Mouse (Mus musculus): ENCODE measurements around the gene Apol10b. TPM values are rescaled to one million over a fixed set of nuclear protein-coding genes. Genes with fewer than 3 reads are reported as not detected.
"Not testable (repeated sequence)": the region's sequence is repeated elsewhere in the genome, so short reads cannot be mapped to it uniquely, and the experiment has no call there.

Gene Apol10b
- polyA plus RNA-seq, 1 experiment from 2014 or later: not detected

DNA sequence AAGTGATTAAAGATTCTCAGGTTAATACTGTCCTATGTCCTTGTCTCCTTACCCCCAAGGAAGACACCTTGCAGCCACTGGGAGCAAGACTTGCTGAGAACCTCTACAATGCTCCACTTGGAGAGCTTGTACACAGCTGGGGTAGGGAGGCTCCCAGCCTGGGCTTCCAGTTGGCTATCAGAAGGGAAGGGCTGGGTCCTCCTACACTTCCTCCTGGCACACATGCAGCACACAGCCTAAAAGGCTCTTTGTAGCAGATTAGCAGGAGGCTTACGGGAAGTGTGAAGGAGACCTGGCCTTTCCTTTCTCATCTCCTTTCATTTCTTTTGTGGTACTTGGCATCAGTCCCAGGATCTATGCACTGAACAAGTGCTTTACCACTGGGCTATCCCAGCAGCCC lies 14.2 kb downstream of the Apol10b start:
- Histone ChIP-seq H3K4me3 (no peak overlapping the region), H3K4me2 (no peak overlapping the region), H3K4me1 (replicated peaks) (no peaks in the 10 kb centered on the region), H3K27ac (replicated peaks) (no peak overlapping the region), H3K36me3 (no peaks in the 10 kb centered on the region), H3K9ac (no peak overlapping the region), H3K9me3 (0 out of 2 replicates have a peak, but pooled peaks cover 5% of the 10 kb centered on the region), H3K27me3 (no peaks in the 10 kb centered on the region)
- 38% methylated on average over 1 of the region's 1 CpGs for WGBS
- ATAC-seq (ENCODE audit: low read depth): peak; percentile 50; the same call in 1 of the 2 replicates

DNA sequence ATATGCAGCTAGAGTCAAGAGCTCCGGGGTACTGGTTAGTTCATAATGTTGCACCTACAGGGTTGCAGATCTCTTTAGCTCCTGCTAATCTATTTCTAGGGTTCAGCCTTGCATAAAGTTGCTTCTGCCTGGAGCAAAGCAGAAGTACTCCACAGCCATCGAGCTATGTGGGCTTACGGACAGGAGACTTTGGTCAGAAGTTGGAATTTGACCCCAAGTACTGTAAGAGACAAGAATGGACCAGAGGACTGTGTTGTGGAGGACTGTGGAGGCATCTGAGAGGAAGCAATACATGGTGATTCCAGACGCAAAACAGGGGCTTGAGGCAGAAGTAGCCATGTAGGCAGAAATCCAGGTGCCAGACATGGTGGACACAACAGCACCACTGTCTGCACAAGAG lies 16.6 kb downstream of the Apol10b start:
- 96% methylated on average over 4 of the region's 4 CpGs for WGBS
- Histone ChIP-seq H3K4me3 (no peak overlapping the region), H3K36me3 (no peaks in the 10 kb centered on the region), H3K4me1 (replicated peaks) (no peaks in the 10 kb centered on the region), H3K9ac (no peak overlapping the region), H3K27ac (replicated peaks) (no peak overlapping the region), H3K27me3 (no peaks in the 10 kb centered on the region), H3K9me3 (0 out of 2 replicates have a peak, but pooled peaks cover 5% of the 10 kb centered on the region), H3K4me2 (no peak overlapping the region)
- no peak for ATAC-seq (ENCODE audit: low read depth)

DNA sequence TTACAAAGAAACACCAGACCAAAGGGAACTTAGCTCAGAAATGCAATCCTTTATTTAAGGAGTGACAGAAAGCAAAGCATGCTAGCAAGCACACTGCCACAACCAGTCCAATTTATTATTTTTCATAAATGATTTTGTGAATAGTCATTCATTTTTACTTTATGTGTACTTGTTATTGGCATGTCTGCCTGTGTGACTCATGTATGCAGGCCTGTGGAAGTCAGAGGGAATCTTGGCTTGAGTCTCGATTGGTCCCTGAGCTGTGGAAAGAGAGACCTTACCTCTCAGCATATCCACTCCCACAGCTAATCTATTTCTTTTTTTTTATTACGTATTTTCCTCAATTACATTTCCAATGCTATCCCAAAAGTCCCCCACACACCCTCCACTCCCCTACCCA lies 17.1 kb downstream of the Apol10b start:
- no peak for ATAC-seq (ENCODE audit: low read depth)
- H3K4me3 ChIP-seq: no peak overlapping the region
- H3K4me1 ChIP-seq (replicated peaks): no peaks in the 10 kb centered on the region
- H3K27me3 ChIP-seq: no peaks in the 10 kb centered on the region
- no peaks in the 10 kb centered on the region for H3K36me3 ChIP-seq
- 0 out of 2 replicates have a peak, but pooled peaks cover 2% of the 10 kb centered on the region for H3K9me3 ChIP-seq
- H3K9ac ChIP-seq: no peak overlapping the region
- H3K27ac ChIP-seq (replicated peaks): no peak overlapping the region
- whole genome bisulfite sequencing: 96% methylated on average over 2 of the region's 2 CpGs
- H3K4me2 ChIP-seq: no peak overlapping the region

DNA sequence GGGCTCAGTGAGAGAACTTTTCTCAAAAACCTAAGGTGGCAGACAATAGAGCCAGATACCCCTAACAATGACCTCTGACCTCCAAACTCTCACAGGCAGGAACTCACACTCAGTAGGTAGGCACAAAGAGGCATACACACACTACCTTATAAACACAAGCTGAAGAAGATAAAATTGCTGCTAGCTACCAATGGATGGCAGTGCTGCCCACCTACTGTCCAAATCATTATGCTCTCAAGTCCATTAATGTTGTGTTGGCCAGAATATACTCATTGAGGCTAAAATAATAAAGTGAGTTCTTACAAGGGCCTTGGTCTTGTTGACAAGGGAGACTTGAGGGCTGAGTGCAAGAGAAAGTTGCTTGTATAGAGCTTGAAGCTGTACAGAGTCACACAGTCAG lies 32.7 kb downstream of the Apol10b start:
- H3K4me3 ChIP-seq: no peak overlapping the region
- H3K27ac ChIP-seq (replicated peaks): no peak overlapping the region
- no peaks in the 10 kb centered on the region for H3K36me3 ChIP-seq
- H3K27me3 ChIP-seq: no peaks in the 10 kb centered on the region
- H3K4me1 ChIP-seq (replicated peaks): no peaks in the 10 kb centered on the region
- no peak for ATAC-seq (ENCODE audit: low read depth)
- H3K9me3 ChIP-seq: no peaks in the 10 kb centered on the region
- H3K4me2 ChIP-seq: no peak overlapping the region
- no peak overlapping the region for H3K9ac ChIP-seq

DNA sequence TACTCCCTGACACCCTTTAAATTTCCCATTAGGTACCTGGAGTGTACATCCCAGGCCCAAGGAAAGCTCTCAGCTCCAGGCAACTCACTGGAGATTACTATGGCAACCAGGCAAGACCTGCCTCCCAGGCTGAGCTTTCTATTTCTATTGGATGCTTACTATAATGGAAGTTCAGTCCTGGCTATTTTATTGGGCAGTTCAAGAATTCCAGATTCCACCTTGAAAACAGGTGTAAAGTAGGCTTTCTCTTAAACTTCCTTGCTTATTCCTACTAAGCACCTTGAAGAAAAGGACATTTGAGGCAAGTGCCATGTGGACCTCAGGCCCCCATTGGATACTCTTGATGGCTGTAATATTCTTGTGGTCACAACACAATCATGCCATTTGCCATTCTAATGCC lies 34.1 kb downstream of the Apol10b start, which contains the start of gene 1700025B11Rik:
1700025B11Rik (minus strand) TSS at position 101 of the 400 bp plus-strand sequence.
- Histone ChIP-seq H3K4me3 (no peak within 1 kb of the TSS), H3K4me2 (no peak within 1 kb of the TSS), H3K36me3 (no peaks in the 10 kb centered on the region), H3K4me1 (replicated peaks) (no peaks in the 10 kb centered on the region), H3K27ac (replicated peaks) (no peak within 1 kb of the TSS), H3K27me3 (no peaks in the 10 kb centered on the region), H3K9ac (no peak within 1 kb of the TSS), H3K9me3 (no peaks in the 10 kb centered on the region)
- no peak for ATAC-seq (ENCODE audit: low read depth)

DNA sequence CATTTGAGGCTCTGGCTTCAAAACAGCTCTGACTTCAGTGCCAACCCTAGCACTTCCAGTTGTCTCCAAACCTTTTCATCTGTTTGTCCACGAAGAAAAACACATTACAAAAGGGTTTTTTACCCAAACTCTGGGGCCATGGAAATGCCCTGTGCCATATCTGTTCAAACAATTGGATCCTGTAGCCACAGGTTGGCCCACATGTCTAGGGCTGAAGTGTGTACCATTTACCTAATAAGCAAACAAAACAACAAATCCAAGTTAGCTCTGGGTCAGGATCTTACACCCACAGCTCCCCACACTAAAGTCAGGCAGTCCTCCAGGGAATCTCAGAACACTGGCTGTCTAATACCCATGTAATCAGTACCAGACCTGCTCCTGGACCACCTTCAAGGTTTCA lies 56.7 kb downstream of the Apol10b start:
- not testable (repeated sequence) for ATAC-seq (ENCODE audit: low read depth)

More for the DNA sequence above, 56.7 kb downstream of the Apol10b start:
- H3K27me3 ChIP-seq; H3K36me3 ChIP-seq; H3K9ac ChIP-seq; H3K4me2 ChIP-seq; H3K9me3 ChIP-seq; H3K4me3 ChIP-seq; H3K27ac ChIP-seq (replicated peaks); H3K4me1 ChIP-seq (replicated peaks): not testable (repeated sequence)
- 31% methylated on average over 1 of the region's 1 CpGs for WGBS

Other genes with a start within 250 kb of the Apol10b start
- 0.29 TPM in 1 of 2 replicates, not detected in the other for gene Apol7a, start 197.0 kb downstream of the Apol10b start, polyA plus RNA-seq (2015; fragmentation: Nextera tagmentation; extraction: Ambion mirVana)
- 0.41 and 0.43 TPM in 2 replicates for gene Apol9a, start 185.0 kb downstream of the Apol10b start, polyA plus RNA-seq (2015; fragmentation: Nextera tagmentation; extraction: Ambion mirVana)
- gene Apol7b, start 148.6 kb downstream of the Apol10b start, polyA plus RNA-seq (2015; fragmentation: Nextera tagmentation; extraction: Ambion mirVana): not detected in 2 replicates
- not detected in 2 replicates for gene Apol10a, start 119.1 kb downstream of the Apol10b start, polyA plus RNA-seq (2015; fragmentation: Nextera tagmentation; extraction: Ambion mirVana)
- not detected in 2 replicates for gene Apol11a, start 87.9 kb downstream of the Apol10b start, polyA plus RNA-seq (2015; fragmentation: Nextera tagmentation; extraction: Ambion mirVana)
- gene Apol7c, start 62.8 kb downstream of the Apol10b start, polyA plus RNA-seq (2015; fragmentation: Nextera tagmentation; extraction: Ambion mirVana): not detected in 2 replicates
- not detected in 2 replicates for gene 1700025B11Rik, start 34.2 kb downstream of the Apol10b start, polyA plus RNA-seq (2015; fragmentation: Nextera tagmentation; extraction: Ambion mirVana)
- gene Gm36245, start 3.1 kb upstream of the Apol10b start, polyA plus RNA-seq (2015; fragmentation: Nextera tagmentation; extraction: Ambion mirVana): not detected in 2 replicates
- gene Apol11b, start 47.2 kb upstream of the Apol10b start, polyA plus RNA-seq (2015; fragmentation: Nextera tagmentation; extraction: Ambion mirVana): 0.08 TPM in 1 of 2 replicates, not detected in the other
- gene Apol7e, start 102.7 kb upstream of the Apol10b start, polyA plus RNA-seq (2015; fragmentation: Nextera tagmentation; extraction: Ambion mirVana): 0.08 TPM in 1 of 2 replicates, not detected in the other
- 0.31 TPM in 1 of 2 replicates, not detected in the other for gene Apol9b, start 132.9 kb upstream of the Apol10b start, polyA plus RNA-seq (2015; fragmentation: Nextera tagmentation; extraction: Ambion mirVana)
- not detected in 2 replicates for gene Apol8, start 160.9 kb upstream of the Apol10b start, polyA plus RNA-seq (2015; fragmentation: Nextera tagmentation; extraction: Ambion mirVana)
- 12.4 and 15.5 TPM in 2 replicates for gene Myh9, start 246.1 kb upstream of the Apol10b start, polyA plus RNA-seq (2015; fragmentation: Nextera tagmentation; extraction: Ambion mirVana)

Measured in neural tube, embryonic 13.5 days (tissue).